Mouse (Mus musculus): ENCODE measurements at regions not wholly inside any gene's neighbourhood (a gene's known extent, or its start where the extent isn't known, plus 50 kb on each side); places are given as distances from the start of the nearest gene placed in this dataset.

- H3K9me3 ChIP-seq (replicated peaks; ENCODE audit: low read length): peaks cover 23% of the 10 kb centered on the region
- no peak for DNase-seq (ENCODE audit: extremely low read depth)
- no peak overlapping the region for H3K27ac ChIP-seq (ENCODE audit: insufficient read depth, low read depth)
- in situ Hi-C loops (cut with MboI; ENCODE audit: low pct_ligation_motif_present, low pct_unique_long_range_greater_than_20kb, low sequenced_read_pairs): no loop called here
- no peak overlapping the region for H3K4me2 ChIP-seq (ENCODE audit: insufficient read depth, low read depth, poor library complexity, severe bottlenecking)
- dilution Hi-C loops (cut with MboI; ENCODE audit: extremely low pct_ligation_motif_present, extremely low pct_unique_long_range_greater_than_20kb, low sequenced_read_pairs): no loop called here
- no peak for TF ChIP-seq MAZ (IDR thresholded peaks at IDR 0.05; ENCODE audit: low read depth, low read length)
- no peak for TF ChIP-seq USF2 (conservative IDR thresholded peaks at IDR 0.05; ENCODE audit: low read depth, low read length)
- TF ChIP-seq HCFC1 (IDR thresholded peaks at IDR 0.05; ENCODE audit: low read depth, low read length): no peak
- no peaks in the 10 kb centered on the region for H3K27me3 ChIP-seq (replicated peaks)
- no peak overlapping the region for H3K9ac ChIP-seq (ENCODE audit: insufficient read depth, low read depth)
- no peak overlapping the region for H3K4me3 ChIP-seq (replicated peaks in 1 of 3; ENCODE audit: low read depth in 2 of 3, low read length in 2 of 3, poor library complexity in 1 of 3)
- no peaks in the 10 kb centered on the region for H3K4me1 ChIP-seq (ENCODE audit: control insufficient read depth in 1 of 2, insufficient read depth in 2 of 2)
- no peaks in the 10 kb centered on the region for H3K36me3 ChIP-seq (replicated peaks in 1 of 2; ENCODE audit: control insufficient read depth in 1 of 2, insufficient read depth in 1 of 2, low read length in 1 of 2)
- H3K79me2 ChIP-seq (replicated peaks; ENCODE audit: control insufficient read depth, extremely low read depth, insufficient read depth, poor library complexity, severe bottlenecking): no peaks in the 10 kb centered on the region
Observed at GRCm38 (mm10) chr10:101004687-101005086, 414.4 kb downstream of the 1700017N19Rik start.

GRCm38 (mm10) chr10:101015416-101015815, 425.1 kb downstream of the 1700017N19Rik start:
- no peak overlapping the region for H3K27ac ChIP-seq (ENCODE audit: insufficient read depth, low read depth)
- no peaks in the 10 kb centered on the region for H3K27me3 ChIP-seq (replicated peaks)
- no peak overlapping the region for H3K4me2 ChIP-seq (ENCODE audit: insufficient read depth, low read depth, poor library complexity, severe bottlenecking)
- TF ChIP-seq CHD2 (IDR thresholded peaks at IDR 0.05; ENCODE audit: low read length): no peak
- TF ChIP-seq MAFK (IDR thresholded peaks at IDR 0.05; ENCODE audit: insufficient replicate concordance, low read length): no peak
- no peak for TF ChIP-seq EP300 (IDR thresholded peaks at IDR 0.05; ENCODE audit: low read length)
- TF ChIP-seq ETS1 (conservative IDR thresholded peaks at IDR 0.05; ENCODE audit: low read depth, low read length): no peak
- TF ChIP-seq POLR2AphosphoS2 (IDR thresholded peaks at IDR 0.05; ENCODE audit: low read depth, low read length): no peak
- TF ChIP-seq GABPA (IDR thresholded peaks at IDR 0.05; ENCODE audit: insufficient replicate concordance, low read depth, low read length): no peak
- no peak for TF ChIP-seq CHD1 (IDR thresholded peaks at IDR 0.05; ENCODE audit: low read depth, low read length)
- H3K4me1 ChIP-seq (ENCODE audit: control insufficient read depth in 1 of 2, insufficient read depth in 2 of 2): no peaks in the 10 kb centered on the region
- peaks cover 20% of the 10 kb centered on the region for H3K9me3 ChIP-seq (replicated peaks; ENCODE audit: low read length)
- H3K79me2 ChIP-seq (replicated peaks; ENCODE audit: control insufficient read depth, extremely low read depth, insufficient read depth, poor library complexity, severe bottlenecking): no peaks in the 10 kb centered on the region
- H3K4me3 ChIP-seq (replicated peaks in 1 of 3; ENCODE audit: low read depth in 2 of 3, low read length in 2 of 3, poor library complexity in 1 of 3): no peak overlapping the region
- dilution Hi-C loops (cut with MboI; ENCODE audit: extremely low pct_ligation_motif_present, extremely low pct_unique_long_range_greater_than_20kb, low sequenced_read_pairs): no loop called here
- no peaks in the 10 kb centered on the region for H3K36me3 ChIP-seq (replicated peaks in 1 of 2; ENCODE audit: control insufficient read depth in 1 of 2, insufficient read depth in 1 of 2, low read length in 1 of 2)
- in situ Hi-C loops (cut with MboI; ENCODE audit: low pct_ligation_motif_present, low pct_unique_long_range_greater_than_20kb, low sequenced_read_pairs): no loop called here
- no peak for DNase-seq (ENCODE audit: extremely low read depth)
- no peak overlapping the region for H3K9ac ChIP-seq (ENCODE audit: insufficient read depth, low read depth)

- H3K9me3 ChIP-seq (replicated peaks; ENCODE audit: low read length): peaks cover 19% of the 10 kb centered on the region
- H3K27me3 ChIP-seq (replicated peaks): no peaks in the 10 kb centered on the region
- no peaks in the 10 kb centered on the region for H3K4me1 ChIP-seq (ENCODE audit: control insufficient read depth in 1 of 2, insufficient read depth in 2 of 2)
- no peak overlapping the region for H3K4me3 ChIP-seq (replicated peaks in 1 of 3; ENCODE audit: low read depth in 2 of 3, low read length in 2 of 3, poor library complexity in 1 of 3)
- H3K79me2 ChIP-seq (replicated peaks; ENCODE audit: control insufficient read depth, extremely low read depth, insufficient read depth, poor library complexity, severe bottlenecking): no peaks in the 10 kb centered on the region
- no peak overlapping the region for H3K4me2 ChIP-seq (ENCODE audit: insufficient read depth, low read depth, poor library complexity, severe bottlenecking)
- no peaks in the 10 kb centered on the region for H3K36me3 ChIP-seq (replicated peaks in 1 of 2; ENCODE audit: control insufficient read depth in 1 of 2, insufficient read depth in 1 of 2, low read length in 1 of 2)
- TF ChIP-seq USF1 (IDR thresholded peaks at IDR 0.05; ENCODE audit: low read depth, low read length) (no peak), SMC3 (IDR thresholded peaks at IDR 0.05; ENCODE audit: low read depth, low read length) (no peak), SIN3A (IDR thresholded peaks at IDR 0.05; ENCODE audit: low read length) (no peak), MXI1 (IDR thresholded peaks at IDR 0.05; ENCODE audit: low read depth, low read length) (no peak), ETS1 (conservative IDR thresholded peaks at IDR 0.05; ENCODE audit: low read depth, low read length) (no peak), ZNF384 (IDR thresholded peaks at IDR 0.05; ENCODE audit: low read depth, low read length) (no peak), E2F4 (IDR thresholded peaks at IDR 0.05; ENCODE audit: insufficient replicate concordance, low read depth, low read length) (no peak), MAZ (IDR thresholded peaks at IDR 0.05; ENCODE audit: low read depth, low read length) (no peak), NRF1 (IDR thresholded peaks at IDR 0.05; ENCODE audit: low read depth, low read length) (no peak), CHD1 (IDR thresholded peaks at IDR 0.05; ENCODE audit: low read depth, low read length) (no peak), USF2 (conservative IDR thresholded peaks at IDR 0.05; ENCODE audit: low read depth, low read length) (no peak), POLR2AphosphoS2 (IDR thresholded peaks at IDR 0.05; ENCODE audit: low read depth, low read length) (no peak), CTCF (conservative IDR thresholded peaks at IDR 0.05 in 1 of 2, IDR thresholded peaks at IDR 0.05 in 1 of 2; ENCODE audit: low read depth in 2 of 2, low read length in 2 of 2) (no peak), CHD2 (IDR thresholded peaks at IDR 0.05; ENCODE audit: low read length) (no peak)
- in situ Hi-C loops (cut with MboI; ENCODE audit: low pct_ligation_motif_present, low pct_unique_long_range_greater_than_20kb, low sequenced_read_pairs) (no loop called here), dilution Hi-C loops (cut with MboI; ENCODE audit: extremely low pct_ligation_motif_present, extremely low pct_unique_long_range_greater_than_20kb, low sequenced_read_pairs) (no loop called here)
- H3K9ac ChIP-seq (ENCODE audit: insufficient read depth, low read depth): no peak overlapping the region
- no peak overlapping the region for H3K27ac ChIP-seq (ENCODE audit: insufficient read depth, low read depth)
- no peak for DNase-seq (ENCODE audit: extremely low read depth)
Observed at GRCm38 (mm10) chr10:101038630-101039029, 448.3 kb downstream of the 1700017N19Rik start.

All from CH12.LX (cell line).